Mouse (Mus musculus) Patski (cell line): ENCODE data around the gene Noxa1. TPM values are rescaled to one million over a fixed set of nuclear protein-coding genes. Genes with fewer than 3 reads are reported as not detected.

Experiments used
- ATAC-seq: fragments of 100-300 bp; one replicate; pipeline ENCODE4 v1.8.0; 2021
- CTCF ChIA-PET: fragments of 350-600 bp; sonication (Branson Sonifier 250); formaldehyde crosslinking; loops from one replicate; lab custom pipeline; 2022; ENCODE audit warnings: inconsistent platforms; lab: Charles Lee
- POLR2A ChIA-PET: fragments of 350-600 bp; sonication (Branson Sonifier 250); formaldehyde crosslinking; loops from one replicate; lab custom pipeline; 2022; ENCODE audit warnings: antibody characterized with exemption, inconsistent platforms; lab: Charles Lee
- DNase-seq: peaks from one replicate; pipeline ENCODE4 v3.0.0-alpha.2; 2011; ENCODE audit warnings: low read depth, low spot score
- H3K27me3 ChIP-seq: fragments of 371-371 bp; one replicate; pipeline ENCODE4 v1.5.1; 2021
- CTCF ChIP-seq: fragments of 100-300 bp; IDR thresholded peaks from one replicate; pipeline ENCODE4 v1.5.1; 2021
- in situ Hi-C: fragments of 300-500 bp; cut with MboI; formaldehyde crosslinking; loops from 3 replicates; pipeline ENCODE4 v1.11.1; 2018; ENCODE audit warnings: low pct_unique_long_range_greater_than_20kb, mixed read lengths
- polyA plus RNA-seq: library from polyadenylated mRNA; unstranded; gene quantifications from one replicate; pipeline ENCODE4 v1.2.3, GENCODE M21; 2021

Noxa1 gene
- polyA plus RNA-seq, 1 experiment from 2014 or later: not detected

- ATAC-seq (no peak), DNase-seq (no peak)
- POLR2A ChIA-PET: no interaction called here
- in situ Hi-C loops: no loop called here
- no peaks in the 10 kb centered on the region for H3K27me3 ChIP-seq
- TF ChIP-seq CTCF: no peak
- CTCF ChIA-PET: no interaction called here
Observed at GRCm38 (mm10) chr2:25069537-25069936, 25.4 kb downstream of the Noxa1 start.

- ATAC-seq (no peak), DNase-seq (no peak)
- in situ Hi-C loops: no loop called here
- H3K27me3 ChIP-seq: no peaks in the 10 kb centered on the region
- no peak for TF ChIP-seq CTCF
- CTCF ChIA-PET: interaction anchor here (1.0 kb wide), 1 partner anchor 11 kb away, joined by 3 read pairs; no protein-coding TSS in a partner anchor
- POLR2A ChIA-PET: no interaction called here
Observed at GRCm38 (mm10) chr2:25066552-25066951, 28.4 kb downstream of the Noxa1 start.

GRCm38 (mm10) chr2:25065537-25065936 lies 29.4 kb downstream of the Noxa1 start:
- DNase-seq (no peak), ATAC-seq (no peak)
- ChIA-PET POLR2A (interaction anchor here (1.2 kb wide), 1 partner anchor 10 kb away, joined by 4 read pairs; no protein-coding TSS in a partner anchor), CTCF (interaction anchor here (1.0 kb wide), 1 partner anchor 10 kb away, joined by 3 read pairs; no protein-coding TSS in a partner anchor)
- in situ Hi-C loops: no loop called here
- TF ChIP-seq CTCF: no peak
- no peaks in the 10 kb centered on the region for H3K27me3 ChIP-seq

- no peaks in the 10 kb centered on the region for H3K27me3 ChIP-seq
- DNase-seq (no peak), ATAC-seq (no peak)
- TF ChIP-seq CTCF: no peak
- POLR2A ChIA-PET: interaction anchor here (1.2 kb wide), 1 partner anchor 9 kb away, joined by 4 read pairs; no protein-coding TSS in a partner anchor
- in situ Hi-C loops: no loop called here
- CTCF ChIA-PET: interaction anchor here (0.7 kb wide), 1 partner anchor 14 kb away, joined by 3 read pairs; no protein-coding TSS in a partner anchor
Observed at GRCm38 (mm10) chr2:25064285-25064684, 30.7 kb downstream of the Noxa1 start.

- CTCF ChIA-PET: no interaction called here
- ATAC-seq: no peak
- in situ Hi-C loops: no loop called here
- POLR2A ChIA-PET: no interaction called here
- no peak for DNase-seq
- TF ChIP-seq CTCF: no peak
- H3K27me3 ChIP-seq: no peaks in the 10 kb centered on the region
Observed at GRCm38 (mm10) chr2:25063523-25063922, 31.4 kb downstream of the Noxa1 start.

- DNase-seq (no peak), ATAC-seq (no peak)
- H3K27me3 ChIP-seq: no peaks in the 10 kb centered on the region
- CTCF ChIA-PET: no interaction called here
- in situ Hi-C loops: no loop called here
- POLR2A ChIA-PET: no interaction called here
- TF ChIP-seq CTCF: no peak
Observed at GRCm38 (mm10) chr2:25058926-25059325, 36.0 kb downstream of the Noxa1 start.

GRCm38 (mm10) chr2:25055409-25056155 lies 39.4 kb downstream of the Noxa1 start:
- ChIA-PET CTCF (interaction anchor here (1.4 kb wide), 1 partner anchor 10 kb away, joined by 3 read pairs; no protein-coding TSS in a partner anchor), POLR2A (interaction anchor here (0.9 to 1.1 kb wide), 2 partner anchors 9 to 12 kb away, joined by 3 to 4 read pairs; no protein-coding TSS in a partner anchor)

GRCm38 (mm10) chr2:25055068-25055405 lies 39.9 kb downstream of the Noxa1 start:
- in situ Hi-C loops: no loop called here
- ATAC-seq (peak; percentile 19), DNase-seq (no peak)
- CTCF ChIA-PET: interaction anchor here (1.4 kb wide), 1 partner anchor 11 kb away, joined by 3 read pairs; no protein-coding TSS in a partner anchor
- H3K27me3 ChIP-seq: no peaks in the 10 kb centered on the region
- POLR2A ChIA-PET: interaction anchor here (0.9 to 1.1 kb wide), 2 partner anchors 10 to 12 kb away, joined by 3 to 4 read pairs; no protein-coding TSS in a partner anchor
- no peak for TF ChIP-seq CTCF

More at GRCm38 (mm10) chr2:25055409-25056155, 39.4 kb downstream of the Noxa1 start:
- no peak for TF ChIP-seq CTCF
- ATAC-seq (no peak), DNase-seq (no peak)
- in situ Hi-C loops: no loop called here
- no peaks in the 10 kb centered on the region for H3K27me3 ChIP-seq

- TF ChIP-seq CTCF: no peak
- ChIA-PET CTCF (interaction anchor here (1.4 kb wide), 1 partner anchor 12 kb away, joined by 3 read pairs; no protein-coding TSS in a partner anchor), POLR2A (interaction anchor here (0.9 kb wide), 1 partner anchor 10 kb away, joined by 4 read pairs; no protein-coding TSS in a partner anchor)
- in situ Hi-C loops: no loop called here
- peak; percentile 82 for ATAC-seq
- H3K27me3 ChIP-seq: no peaks in the 10 kb centered on the region
- DNase-seq: no peak
Observed at GRCm38 (mm10) chr2:25054221-25055067, 40.5 kb downstream of the Noxa1 start, which contains the start of gene Nsmf. Nsmf (plus strand) TSS chr2:25054355.

GRCm38 (mm10) chr2:25053101-25053500 lies 41.8 kb downstream of the Noxa1 start:
- H3K27me3 ChIP-seq: no peaks in the 10 kb centered on the region
- in situ Hi-C loops: no loop called here
- ChIA-PET POLR2A (no interaction called here), CTCF (interaction anchor here (1.0 kb wide), 1 partner anchor 18 kb away, joined by 3 read pairs; no protein-coding TSS in a partner anchor)
- DNase-seq (no peak), ATAC-seq (no peak)
- no peak for TF ChIP-seq CTCF
